ENCODE assay signal across 17 mouse cellular contexts in genomic region chr5:134275021-134275420, GRCm38 (mm10). TPM values are rescaled to one million over a fixed set of nuclear protein-coding genes. Genes with fewer than 3 reads are reported as not detected.
DNase-seq lines count a peak whose midpoint lies in the region; ATAC-seq and TF ChIP-seq lines count a peak whose summit lies in the region.
"Had no signal": no experiment of that assay in that cellular context is flagged by ENCODE, and none has a peak within 500 bp of the region (broad histone marks: within the 10 kb centered on the region; RNA-seq: fewer than 3 reads in every experiment).

No protein-coding gene starts in this region.

- no peak overlapping the region for H3K4me3 ChIP-seq in kidney, adult 2 months (ENCODE audit: insufficient read depth, low read depth, low read length)
- H3K4me3 ChIP-seq in kidney, embryonic 15.5 days (replicated peaks), result no peak overlapping the region
- no peak overlapping the region for H3K4me3 ChIP-seq in heart, postnatal 0 days (ENCODE audit: low read depth, low read length)
- H3K4me3 ChIP-seq in thymus, adult 2 months (ENCODE audit: control insufficient read depth, insufficient read depth, low read length), result no peak overlapping the region
- H3K4me3 ChIP-seq: forebrain, embryonic 15.5 days; hindbrain, embryonic 15.5 days; neural tube, embryonic 12.5 days; stomach, embryonic 15.5 days had no signal

- H3K9ac ChIP-seq in kidney, embryonic 15.5 days, result no peak overlapping the region
- no peak overlapping the region for H3K9ac ChIP-seq in heart, postnatal 0 days (replicated peaks; ENCODE audit: low read depth, low read length)
- H3K9ac ChIP-seq: forebrain, embryonic 15.5 days; hindbrain, embryonic 15.5 days; liver, embryonic 14.5 days; neural tube, embryonic 12.5 days; stomach, embryonic 15.5 days had no signal

- H3K27me3 ChIP-seq in kidney, adult 2 months (replicated peaks; ENCODE audit: control insufficient read depth, insufficient read depth, low read length), result no peaks in the 10 kb centered on the region
- no peaks in the 10 kb centered on the region for H3K27me3 ChIP-seq in kidney, embryonic 15.5 days
- no peaks in the 10 kb centered on the region for H3K27me3 ChIP-seq in heart, postnatal 0 days (ENCODE audit: control insufficient read depth, insufficient read depth, low read length)
- H3K27me3 ChIP-seq in thymus, adult 2 months (ENCODE audit: control insufficient read depth, insufficient read depth, low read length), result no peaks in the 10 kb centered on the region
- H3K27me3 ChIP-seq: forebrain, embryonic 15.5 days; hindbrain, embryonic 15.5 days; neural tube, embryonic 12.5 days; stomach, embryonic 15.5 days had no signal

- no peak overlapping the region for H3K4me2 ChIP-seq in kidney, embryonic 15.5 days
- no peak overlapping the region for H3K4me2 ChIP-seq in heart, postnatal 0 days (ENCODE audit: low read depth, low read length)
- H3K4me2 ChIP-seq: forebrain, embryonic 15.5 days; hindbrain, embryonic 15.5 days; neural tube, embryonic 12.5 days; stomach, embryonic 15.5 days had no signal

- H3K9me3 ChIP-seq in kidney, embryonic 15.5 days (replicated peaks), result no peaks in the 10 kb centered on the region
- no peaks in the 10 kb centered on the region for H3K9me3 ChIP-seq in heart, postnatal 0 days (replicated peaks; ENCODE audit: control insufficient read depth, low read length)
- H3K9me3 ChIP-seq: forebrain, embryonic 15.5 days; hindbrain, embryonic 15.5 days; neural tube, embryonic 12.5 days; stomach, embryonic 15.5 days had no signal

- ATAC-seq in kidney, embryonic 15.5 days (replicated peaks; ENCODE audit: low FRiP score), result no peak
- ATAC-seq in heart, postnatal 0 days (ENCODE audit: insufficient read depth, low read depth), result no peak
- ATAC-seq: forebrain, embryonic 15.5 days had no signal

- TF ChIP-seq CTCF in kidney, adult 2 months (conservative IDR thresholded peaks at IDR 0.05; ENCODE audit: insufficient read depth, insufficient read length, low read depth, low read length), result peak; percentile 26; the same call in 1 of the 2 replicates
- TF ChIP-seq CTCF in heart, postnatal 0 days (IDR thresholded peaks at IDR 0.05; ENCODE audit: low read depth), result no peak
- no peak for TF ChIP-seq CTCF in thymus, adult 2 months (IDR thresholded peaks at IDR 0.05; ENCODE audit: borderline replicate concordance, control insufficient read depth, extremely low read depth, insufficient read depth, low read length, poor library complexity)

- WGBS in kidney, adult 2 months, result 41% methylated on average over 11 of the region's 11 CpGs
- 84% methylated on average over 11 of the region's 11 CpGs for WGBS in kidney, embryonic 15.5 days
- WGBS in heart, postnatal 0 days, result 46% methylated on average over 11 of the region's 11 CpGs
- 74% methylated on average over 11 of the region's 11 CpGs for WGBS in thymus, adult 2 months

- no peak for TF ChIP-seq EP300 in heart, postnatal 0 days (IDR thresholded peaks at IDR 0.05; ENCODE audit: low read depth)

- H3K4me1 ChIP-seq in kidney, adult 2 months (ENCODE audit: control insufficient read depth, insufficient read depth, low read length), result peaks cover 38% of the 10 kb centered on the region
- H3K4me1 ChIP-seq in kidney, embryonic 15.5 days, result no peaks in the 10 kb centered on the region
- 0 out of 2 replicates have a peak, but pooled peaks cover 4% of the 10 kb centered on the region for H3K4me1 ChIP-seq in heart, postnatal 0 days (ENCODE audit: control insufficient read depth, insufficient read depth)
- H3K4me1 ChIP-seq in thymus, adult 2 months (replicated peaks; ENCODE audit: control insufficient read depth, insufficient read depth, low read length), result peaks cover 67% of the 10 kb centered on the region
- H3K4me1 ChIP-seq: forebrain, embryonic 15.5 days; hindbrain, embryonic 15.5 days; neural tube, embryonic 12.5 days; stomach, embryonic 15.5 days had no signal

- H3K36me3 ChIP-seq in kidney, adult 2 months (ENCODE audit: control insufficient read depth, insufficient read depth, low read length), result peaks cover 3% of the 10 kb centered on the region; the same call in 1 of the 2 replicates
- H3K36me3 ChIP-seq in kidney, embryonic 15.5 days, result peaks cover 96% of the 10 kb centered on the region
- peaks cover 95% of the 10 kb centered on the region for H3K36me3 ChIP-seq in heart, postnatal 0 days (replicated peaks; ENCODE audit: control insufficient read depth, insufficient read depth, low read length)
- H3K36me3 ChIP-seq in thymus, adult 2 months (ENCODE audit: control insufficient read depth, insufficient read depth, low read length), result peaks cover 38% of the 10 kb centered on the region

- peak; percentile 89 for DNase-seq in kidney, adult 2 months
- peak; percentile 23 to 38 for DNase-seq in heart, adult 9 months (ENCODE audit: low spot score in 2 of 2)
- no peak for DNase-seq in heart, postnatal 0 days (ENCODE audit: low spot score)
- DNase-seq in kidney, postnatal 25 days, result peak; percentile 69 to 83
- no peak for DNase-seq in thymus, adult 2 months
- DNase-seq in B cell, adult 2 months, result no peak
- DNase-seq: adrenal gland, adult 8-10 months; gastrocnemius, postnatal 25 days; lung, postnatal 14 days; midbrain, embryonic 14.5 days; retina, postnatal 1 day had no signal

- no peak for TF ChIP-seq POLR2A in kidney, adult 2 months (IDR thresholded peaks at IDR 0.05; ENCODE audit: low read depth, low read length)
- no peak for TF ChIP-seq POLR2A in thymus, adult 2 months (IDR thresholded peaks at IDR 0.05; ENCODE audit: control insufficient read depth, extremely low read depth, insufficient read depth, low read length, poor library complexity)

- H3K27ac ChIP-seq in kidney, adult 2 months (ENCODE audit: insufficient read depth, low read depth, low read length), result peak overlapping the region; percentile 81; the same call in 1 of the 2 replicates
- H3K27ac ChIP-seq in kidney, embryonic 15.5 days, result no peak overlapping the region
- H3K27ac ChIP-seq in heart, postnatal 0 days (ENCODE audit: low read depth), result peak overlapping the region; percentile 32; the same call in 1 of the 2 replicates
- H3K27ac ChIP-seq in thymus, adult 2 months (ENCODE audit: control insufficient read depth, insufficient read depth, low read length), result no peak overlapping the region
- H3K27ac ChIP-seq: forebrain, embryonic 15.5 days; hindbrain, embryonic 15.5 days; liver, embryonic 14.5 days; neural tube, embryonic 12.5 days; stomach, embryonic 15.5 days had no signal

RNA-seq across cellular contexts. Expression of gene Gtf2i, which starts 39.5 kb away (rescaled TPM):
- 86.4 and 103 TPM in 2 replicates for polyA plus RNA-seq in kidney, adult 2 months (2012; rRNA removed)
- polyA plus RNA-seq in kidney, embryonic 15.5 days (2015; fragmentation: Nextera tagmentation; extraction: Ambion mirVana), result 196 and 197 TPM in 2 replicates
- total RNA-seq in heart, postnatal 0 days (2014; rRNA removed; ENCODE audit: low replicate concordance), result 84.8 and 97.1 TPM in 2 replicates
- 81.9 and 82.3 TPM in 2 replicates for polyA plus RNA-seq in heart, postnatal 0 days (2015; fragmentation: Nextera tagmentation; extraction: Ambion mirVana)
- 131 and 136 TPM in 2 replicates for polyA plus RNA-seq in thymus, adult 2 months (2012; rRNA removed)

RNA-seq across cellular contexts. Expression of gene Ncf1, which starts 45.6 kb away (rescaled TPM):
- polyA plus RNA-seq in kidney, adult 2 months (2012; rRNA removed), result 2.6 and 6.7 TPM in 2 replicates
- 3.6 and 3.7 TPM in 2 replicates for polyA plus RNA-seq in kidney, embryonic 15.5 days (2015; fragmentation: Nextera tagmentation; extraction: Ambion mirVana)
- total RNA-seq in heart, postnatal 0 days (2014; rRNA removed; ENCODE audit: low replicate concordance), result 0.70 and 3.1 TPM in 2 replicates
- 1.7 and 1.8 TPM in 2 replicates for polyA plus RNA-seq in heart, postnatal 0 days (2015; fragmentation: Nextera tagmentation; extraction: Ambion mirVana)
- polyA plus RNA-seq in thymus, adult 2 months (2012; rRNA removed), result 28.6 and 35.9 TPM in 2 replicates

Comparison
In these comparisons a context has a peak if more than half of its experiments do, and no peak if none do; other contexts are left out.
1. DNase-seq: peak in kidney, adult 2 months (single experiment), heart, adult 9 months (2 of 2) and kidney, postnatal 25 days (2 of 2); none in heart, postnatal 0 days (single experiment), thymus, adult 2 months (single experiment) and B cell, adult 2 months (0 of 2).
2. H3K27ac ChIP-seq: peak in kidney, adult 2 months (single experiment) and heart, postnatal 0 days (single experiment); none in kidney, embryonic 15.5 days (single experiment) and thymus, adult 2 months (single experiment).